Mouse (Mus musculus): ENCODE measurements around the gene Csrp3.
A peak's percentile ranks its signal among the peaks of the same experiment; 100 is the strongest.

Gene Csrp3

GRCm38 (mm10) chr7:48825170-48825569 lies 22.7 kb downstream of the Csrp3 start:
- DNase-seq, result no peak

GRCm38 (mm10) chr7:48824671-48825070 lies 23.2 kb downstream of the Csrp3 start:
- DNase-seq, result no peak

- DNase-seq, result no peak
Observed at GRCm38 (mm10) chr7:48823621-48824020, 24.2 kb downstream of the Csrp3 start.

- DNase-seq, result no peak
Observed at GRCm38 (mm10) chr7:48821654-48822053, 26.2 kb downstream of the Csrp3 start.

GRCm38 (mm10) chr7:48813594-48813993 lies 34.2 kb downstream of the Csrp3 start:
- no peak for DNase-seq

- DNase-seq, result no peak
Observed at GRCm38 (mm10) chr7:48812358-48812757, 35.5 kb downstream of the Csrp3 start.

GRCm38 (mm10) chr7:48810652-48811051 lies 37.2 kb downstream of the Csrp3 start:
- DNase-seq, result no peak

- no peak for DNase-seq
Observed at GRCm38 (mm10) chr7:48806587-48806986, 41.2 kb downstream of the Csrp3 start.

GRCm38 (mm10) chr7:48803381-48803780 lies 44.5 kb downstream of the Csrp3 start:
- DNase-seq, result no peak

- no peak for DNase-seq
Observed at GRCm38 (mm10) chr7:48795130-48795529, 52.7 kb downstream of the Csrp3 start.

- no peak for DNase-seq
Observed at GRCm38 (mm10) chr7:48791412-48791811, 56.4 kb downstream of the Csrp3 start.

- DNase-seq, result no peak
Observed at GRCm38 (mm10) chr7:48790117-48790516, 57.7 kb downstream of the Csrp3 start.

GRCm38 (mm10) chr7:48788851-48789572 lies 58.8 kb downstream of the Csrp3 start, which contains the start of gene Zdhhc13:
Gene Zdhhc13 (plus strand): TSS chr7:48789003.
- peak; percentile 94 to 95 for DNase-seq

GRCm38 (mm10) chr7:48788348-48788747 lies 59.5 kb downstream of the Csrp3 start:
- peak in 1 of 2 experiments; percentile 6 for DNase-seq

GRCm38 (mm10) chr7:48784773-48785523 lies 62.9 kb downstream of the Csrp3 start:
- no peak for DNase-seq

GRCm38 (mm10) chr7:48782432-48782831 lies 65.4 kb downstream of the Csrp3 start:
- DNase-seq, result no peak
